Mouse (Mus musculus): ENCODE measurements around the gene Uts2b.

DNA sequence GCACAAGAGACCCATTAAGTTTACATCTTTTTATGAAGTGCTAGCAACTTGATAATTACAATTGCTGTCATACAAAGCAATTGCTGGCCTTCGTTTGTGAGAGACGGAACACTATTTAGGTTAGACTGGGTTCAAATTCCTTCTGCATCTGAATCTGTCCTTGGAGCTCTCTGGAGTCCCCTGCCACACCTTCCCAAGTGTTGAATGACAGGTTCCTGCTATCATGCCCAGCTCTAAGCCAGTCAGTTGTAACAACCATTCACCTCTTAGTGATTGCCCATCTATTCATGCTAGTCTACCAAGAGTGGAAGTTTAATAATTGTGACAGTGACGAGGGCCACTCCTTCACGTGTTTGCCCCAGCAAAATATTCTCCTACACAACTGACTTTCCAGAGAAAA, 12.2 kb upstream of the Uts2b start:
- TF ChIP-seq POLR2A (IDR thresholded peaks at IDR 0.05; ENCODE audit: low read depth, low read length) (no peak), CTCF (IDR thresholded peaks at IDR 0.05; ENCODE audit: extremely low read depth, insufficient read length, insufficient replicate concordance, low read depth, low read length) (no peak)

Data from small intestine, adult 2 months (tissue).